Mouse (Mus musculus) neural tube, embryonic 11.5 days (tissue): ENCODE measurements at regions not wholly inside any gene's neighbourhood (a gene's known extent, or its start where the extent isn't known, plus 50 kb on each side); places are given as distances from the start of the nearest gene placed in this dataset.

Source experiments
- ATAC-seq: fragments of 200-750 bp; cut with Nextera tagmentation; 2 replicates; pipeline ENCODE4 v1.8.0; 2017; ENCODE audit warnings: moderate number of reproducible peaks, mild to moderate bottlenecking, moderate TSS enrichment, moderate library complexity; ENCODE audit not compliant: insufficient read depth, low FRiP score, low TSS enrichment
- DNase-seq: peaks from one replicate; pipeline ENCODE4 v3.0.0-alpha.2; 2015; ENCODE audit warnings: low spot score
- H3K27ac ChIP-seq: fragments of 300-500 bp; sonication (generic); 2 replicates; pipeline ENCODE4 v1.5.1; 2014; ENCODE audit warnings: low read depth, mild to moderate bottlenecking, low read length
- H3K27me3 ChIP-seq: fragments of 300-500 bp; sonication (generic); 2 replicates; pipeline ENCODE4 v1.6.1; 2014; ENCODE audit warnings: mild to moderate bottlenecking, low read length, mixed read lengths; ENCODE audit not compliant: control insufficient read depth, insufficient read depth
- H3K36me3 ChIP-seq: fragments of 300-500 bp; sonication (generic); 2 replicates; pipeline ENCODE4 v1.6.1; 2014; ENCODE audit warnings: mild to moderate bottlenecking, low read length, moderate library complexity, mixed read lengths; ENCODE audit not compliant: control insufficient read depth, insufficient read depth
- H3K4me1 ChIP-seq: fragments of 300-500 bp; sonication (generic); 2 replicates; pipeline ENCODE4 v1.6.1; 2014; ENCODE audit warnings: low read length, mixed read lengths; ENCODE audit not compliant: control insufficient read depth, insufficient read depth
- H3K4me2 ChIP-seq: fragments of 300-500 bp; sonication (generic); 2 replicates; pipeline ENCODE4 v1.6.1; 2014; ENCODE audit warnings: low read depth, mild to moderate bottlenecking, moderate library complexity
- H3K4me3 ChIP-seq: fragments of 300-500 bp; sonication (generic); 2 replicates; pipeline ENCODE4 v1.5.1; 2014; ENCODE audit warnings: low read depth, low read length
- H3K9ac ChIP-seq: fragments of 300-500 bp; sonication (generic); 2 replicates; pipeline ENCODE4 v1.6.1; 2014; ENCODE audit warnings: mild to moderate bottlenecking, low read length
- H3K9me3 ChIP-seq: fragments of 300-500 bp; sonication (generic); 2 replicates; pipeline ENCODE4 v1.6.1; 2016; ENCODE audit warnings: low read length; ENCODE audit not compliant: control insufficient read depth
- WGBS: fragments of 180-500 bp; shearing (Covaris S2); extraction: QIAGEN DNeasy Blood & Tissue Kit; methylation state at CpG from one replicate; pipeline ENCODE4 v1.1.7; 2014; 5-methylcytosine and 5-hydroxymethylcytosine counted together

GRCm38 (mm10) chr1:169357652-169358241 is 173.5 kb downstream of the Nuf2 start:
- no peak overlapping the region for H3K27ac ChIP-seq
- H3K36me3 ChIP-seq = no peaks in the 10 kb centered on the region
- no peak for ATAC-seq
- H3K9me3 ChIP-seq = no peaks in the 10 kb centered on the region
- no peak overlapping the region for H3K4me2 ChIP-seq
- 80% methylated on average over 6 of the region's 6 CpGs for WGBS
- H3K9ac ChIP-seq = no peak overlapping the region
- no peak for DNase-seq
- H3K4me1 ChIP-seq = no peaks in the 10 kb centered on the region
- H3K27me3 ChIP-seq = no peaks in the 10 kb centered on the region
- no peak overlapping the region for H3K4me3 ChIP-seq

- Histone ChIP-seq H3K27me3 (no peaks in the 10 kb centered on the region), H3K9me3 (no peaks in the 10 kb centered on the region), H3K4me2 (no peak overlapping the region), H3K36me3 (no peaks in the 10 kb centered on the region), H3K9ac (no peak overlapping the region), H3K4me1 (no peaks in the 10 kb centered on the region), H3K4me3 (no peak overlapping the region), H3K27ac (no peak overlapping the region)
- DNase-seq = no peak
- WGBS = 76% methylated on average over 5 of the region's 5 CpGs
- ATAC-seq = no peak
Observed at GRCm38 (mm10) chr1:169354021-169354420, 177.2 kb downstream of the Nuf2 start.

DNA sequence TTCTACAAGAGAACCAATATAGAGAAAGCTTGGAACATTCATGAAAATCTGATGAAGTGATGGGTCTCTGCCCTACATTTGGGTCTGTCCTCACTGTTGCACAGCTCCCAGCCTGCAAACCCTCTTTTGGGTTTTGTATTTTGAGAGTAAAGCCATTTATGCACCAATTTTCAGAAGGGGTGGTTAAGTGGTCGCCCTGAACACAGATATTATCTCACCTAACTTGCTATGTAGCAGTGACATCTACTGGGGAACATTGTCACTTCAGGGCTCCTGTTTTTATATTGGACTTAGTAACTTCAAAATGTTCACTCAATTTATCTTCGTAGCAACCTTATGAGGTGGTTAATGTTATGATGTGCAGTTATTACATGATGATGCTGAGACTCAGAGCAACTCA is 183.6 kb downstream of the Nuf2 start:
- no peak overlapping the region for H3K4me3 ChIP-seq
- DNase-seq (no peak), ATAC-seq (no peak)
- WGBS = 57% methylated on average over 2 of the region's 2 CpGs
- H3K36me3 ChIP-seq = no peaks in the 10 kb centered on the region
- no peaks in the 10 kb centered on the region for H3K27me3 ChIP-seq
- no peaks in the 10 kb centered on the region for H3K9me3 ChIP-seq
- H3K9ac ChIP-seq = no peak overlapping the region
- no peak overlapping the region for H3K27ac ChIP-seq
- H3K4me2 ChIP-seq = no peak overlapping the region
- no peaks in the 10 kb centered on the region for H3K4me1 ChIP-seq

DNA sequence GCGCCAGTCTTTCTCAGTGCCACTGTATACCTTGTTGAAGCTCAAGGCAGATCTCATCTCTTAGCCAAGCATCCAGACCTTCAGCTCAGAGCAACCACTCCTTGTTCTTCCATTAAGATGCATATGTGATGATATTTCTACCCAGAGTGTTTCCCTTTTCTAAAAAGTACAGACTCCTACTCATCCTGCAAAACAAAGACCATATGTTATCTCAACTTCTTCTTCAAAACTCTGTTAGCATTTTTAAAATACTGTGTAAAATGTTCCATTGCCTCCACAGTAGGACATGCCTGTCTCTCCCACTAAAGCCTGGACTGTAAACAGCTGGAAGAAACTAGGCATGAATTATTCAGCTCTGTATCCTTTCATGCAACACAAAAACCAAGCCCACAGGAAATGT is 184.4 kb downstream of the Nuf2 start:
- WGBS = 95% methylated on average over 1 of the region's 1 CpGs
- Histone ChIP-seq H3K9ac (no peak overlapping the region), H3K4me2 (no peak overlapping the region)

DNA sequence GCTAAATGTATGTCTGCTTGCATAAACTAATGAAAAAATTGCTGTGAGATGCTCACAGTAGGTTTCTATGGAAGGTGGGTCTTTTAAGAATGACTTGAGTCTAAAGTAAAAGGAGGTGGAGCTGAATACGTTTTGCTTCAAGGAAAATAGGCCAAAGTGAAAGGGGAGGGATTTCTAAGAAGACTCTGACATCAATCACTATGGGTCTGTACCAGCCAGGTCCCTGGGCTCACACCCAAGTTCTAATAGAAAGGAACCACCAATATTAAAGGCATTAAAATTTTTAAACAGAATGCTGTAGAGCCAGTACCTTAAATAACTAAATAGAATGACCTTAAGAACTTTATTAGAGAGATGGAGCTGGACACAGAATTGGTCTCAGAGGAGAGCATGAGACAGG is 190.1 kb downstream of the Nuf2 start:
- Histone ChIP-seq H3K4me3 (no peak overlapping the region), H3K9ac (no peak overlapping the region), H3K27me3 (no peaks in the 10 kb centered on the region), H3K4me2 (no peak overlapping the region), H3K27ac (no peak overlapping the region), H3K4me1 (no peaks in the 10 kb centered on the region), H3K36me3 (no peaks in the 10 kb centered on the region), H3K9me3 (no peaks in the 10 kb centered on the region)
- WGBS = 53% methylated on average over 1 of the region's 1 CpGs
- DNase-seq = no peak
- no peak for ATAC-seq

More for the DNA sequence above, 184.4 kb downstream of the Nuf2 start:
- Histone ChIP-seq H3K4me3 (no peak overlapping the region), H3K9me3 (no peaks in the 10 kb centered on the region), H3K4me1 (no peaks in the 10 kb centered on the region), H3K27me3 (no peaks in the 10 kb centered on the region), H3K27ac (no peak overlapping the region), H3K36me3 (no peaks in the 10 kb centered on the region)
- no peak for DNase-seq
- ATAC-seq = no peak

- Histone ChIP-seq H3K36me3 (no peaks in the 10 kb centered on the region), H3K9ac (no peak overlapping the region), H3K9me3 (no peaks in the 10 kb centered on the region), H3K4me3 (no peak overlapping the region), H3K27me3 (no peaks in the 10 kb centered on the region), H3K4me1 (no peaks in the 10 kb centered on the region), H3K27ac (no peak overlapping the region), H3K4me2 (no peak overlapping the region)
- ATAC-seq (no peak), DNase-seq (no peak)
- WGBS = 77% methylated on average over 4 of the region's 4 CpGs
Observed at GRCm38 (mm10) chr1:169338461-169338860, 192.8 kb downstream of the Nuf2 start.

GRCm38 (mm10) chr1:169332165-169332564 is 199.1 kb downstream of the Nuf2 start:
- Histone ChIP-seq H3K4me2 (no peak overlapping the region), H3K36me3 (no peaks in the 10 kb centered on the region), H3K27ac (no peak overlapping the region), H3K9ac (no peak overlapping the region), H3K9me3 (no peaks in the 10 kb centered on the region), H3K4me3 (no peak overlapping the region), H3K27me3 (no peaks in the 10 kb centered on the region), H3K4me1 (no peaks in the 10 kb centered on the region)
- no peak for DNase-seq
- no peak for ATAC-seq
- 94% methylated on average over 5 of the region's 5 CpGs for WGBS

GRCm38 (mm10) chr1:169313241-169313640 is 218.0 kb downstream of the Nuf2 start:
- DNase-seq (no peak), ATAC-seq (no peak)
- Histone ChIP-seq H3K4me1 (no peaks in the 10 kb centered on the region), H3K36me3 (no peaks in the 10 kb centered on the region), H3K9ac (no peak overlapping the region), H3K27ac (no peak overlapping the region), H3K27me3 (no peaks in the 10 kb centered on the region), H3K4me2 (no peak overlapping the region), H3K9me3 (no peaks in the 10 kb centered on the region), H3K4me3 (no peak overlapping the region)
- WGBS = 68% methylated on average over 8 of the region's 8 CpGs

- Histone ChIP-seq H3K4me1 (no peaks in the 10 kb centered on the region), H3K4me2 (no peak overlapping the region), H3K9ac (no peak overlapping the region), H3K4me3 (no peak overlapping the region), H3K36me3 (no peaks in the 10 kb centered on the region), H3K27me3 (no peaks in the 10 kb centered on the region), H3K9me3 (no peaks in the 10 kb centered on the region), H3K27ac (no peak overlapping the region)
- 96% methylated on average over 5 of the region's 5 CpGs for WGBS
- DNase-seq (no peak), ATAC-seq (no peak)
Observed at GRCm38 (mm10) chr1:169283440-169283839, 247.8 kb downstream of the Nuf2 start.
